Mouse (Mus musculus) embryonic fibroblast, embryonic 13.5 days (primary cell): Measurements from ENCODE around the gene Spon1.

Experiments used
- CTCF ChIP-seq: IDR thresholded peaks from 2 replicates; pipeline ENCODE4 v1.5.1; 2011; ENCODE audit warnings: mild to moderate bottlenecking, control low read depth, low read length, moderate library complexity, borderline replicate concordance; ENCODE audit not compliant: insufficient read depth
- POLR2A ChIP-seq: IDR thresholded peaks from 2 replicates; pipeline ENCODE4 v1.6.1; 2011; ENCODE audit warnings: low read depth, mild to moderate bottlenecking, control low read depth, low read length, moderate library complexity

- no peak for TF ChIP-seq CTCF
- no peak for TF ChIP-seq POLR2A
These were observed 305.6 kb downstream of the Spon1 start for GRCm38 (mm10) chr7:114071395-114071794.
